Mouse (Mus musculus) MEL (cell line): ENCODE data around the gene Atg5. TPM values are rescaled to one million over a fixed set of nuclear protein-coding genes. Genes with fewer than 3 reads are reported as not detected.

ENCODE experiments used
- DNase-seq: peaks from one replicate; pipeline ENCODE4 v3.0.0; 2011; ENCODE audit warnings: low read depth, low spot score
- H3K27ac ChIP-seq: 2 replicates; pipeline ENCODE4 v1.5.1; 2012; ENCODE audit warnings: low read depth, mild to moderate bottlenecking, control low read depth, low read length, moderate library complexity; ENCODE audit not compliant: control insufficient read depth
- H3K27me3 ChIP-seq, 2 experiments: fragments of 150-350 bp in 1 of 2; sonication (generic) in 1 of 2; 2 replicates each; pipeline ENCODE4 v1.6.1; 2012; ENCODE audit warnings: low read length in 2 of 2, mild to moderate bottlenecking in 2 of 2, improper control_type of control experiment in 1 of 2, moderate library complexity in 1 of 2; ENCODE audit not compliant: insufficient read depth in 2 of 2, control insufficient read depth in 1 of 2
- H3K36me3 ChIP-seq, 2 experiments: 2 replicates each; pipeline ENCODE4 v1.6.1; 2012 to 2014; ENCODE audit warnings: low read length in 2 of 2, improper control_type of control experiment in 1 of 2, inconsistent platforms in 1 of 2, mild to moderate bottlenecking in 1 of 2; ENCODE audit not compliant: insufficient read depth in 2 of 2, control insufficient read depth in 1 of 2
- H3K4me1 ChIP-seq, 2 experiments: fragments of 150-350 bp in 1 of 2; sonication (generic) in 1 of 2; 2 replicates each; pipeline ENCODE4 v1.6.1; 2012; ENCODE audit warnings: low read length in 2 of 2, improper control_type of control experiment in 1 of 2, mild to moderate bottlenecking in 1 of 2; ENCODE audit not compliant: insufficient read depth in 2 of 2, control insufficient read depth in 1 of 2
- H3K4me3 ChIP-seq, 2 experiments: fragments of 150-350 bp in 1 of 2; sonication (generic) in 1 of 2; 2 replicates each; pipeline ENCODE4 v1.5.1; 2012; ENCODE audit warnings: low read depth in 2 of 2, low read length in 2 of 2, mild to moderate bottlenecking in 2 of 2, moderate library complexity in 2 of 2, control low read depth in 1 of 2, improper control_type of control experiment in 1 of 2; ENCODE audit not compliant: control insufficient read depth in 1 of 2, insufficient read depth in 1 of 2
- H3K79me2 ChIP-seq: 2 replicates; pipeline ENCODE4 v1.6.1; 2012; ENCODE audit warnings: mild to moderate bottlenecking, low read length, moderate library complexity; ENCODE audit not compliant: control insufficient read depth, poor library complexity, insufficient read depth
- H3K9ac ChIP-seq: 2 replicates; pipeline ENCODE4 v1.6.1; 2012; ENCODE audit warnings: low read depth, mild to moderate bottlenecking, control low read depth, low read length, moderate library complexity; ENCODE audit not compliant: control insufficient read depth, poor library complexity, severe bottlenecking
- H3K9me3 ChIP-seq: fragments of 150-350 bp; sonication (generic); replicated peaks from 2 replicates; pipeline ENCODE4 v1.6.1; 2012; ENCODE audit warnings: mild to moderate bottlenecking, low read length, improper control_type of control experiment, moderate library complexity; ENCODE audit not compliant: insufficient read depth
- BHLHE40 ChIP-seq: IDR thresholded peaks from 2 replicates; pipeline ENCODE4 v1.6.1; 2012; ENCODE audit warnings: low read depth, mild to moderate bottlenecking, inconsistent platforms, low read length, improper control_type of control experiment, borderline replicate concordance
- CHD1 ChIP-seq: IDR thresholded peaks from 2 replicates; pipeline ENCODE4 v1.6.1; 2012; ENCODE audit warnings: low read depth, mild to moderate bottlenecking, inconsistent platforms, low read length, improper control_type of control experiment
- CTCF ChIP-seq, 3 experiments: IDR thresholded peaks in 2 of 3; conservative IDR thresholded peaks in 1 of 3; 2 replicates each; pipeline ENCODE4 v1.5.1; 2011 to 2012; ENCODE audit warnings: low read length in 3 of 3, low read depth in 2 of 3, mild to moderate bottlenecking in 2 of 3, improper control_type of control experiment in 1 of 3, inconsistent platforms in 1 of 3, mixed read lengths in 1 of 3, moderate library complexity in 1 of 3; ENCODE audit not compliant: control insufficient read depth in 1 of 3, insufficient read depth in 1 of 3, poor library complexity in 1 of 3, severe bottlenecking in 1 of 3
- EP300 ChIP-seq, 2 experiments: IDR thresholded peaks; 2 replicates each; pipeline ENCODE4 v1.6.1; 2011; ENCODE audit warnings: improper control_type of control experiment in 2 of 2, low read length in 2 of 2, low read depth in 1 of 2, mild to moderate bottlenecking in 1 of 2
- ETS1 ChIP-seq: IDR thresholded peaks from 2 replicates; pipeline ENCODE4 v1.6.1; 2012; ENCODE audit warnings: low read depth, mild to moderate bottlenecking, inconsistent platforms, low read length, improper control_type of control experiment, moderate library complexity
- GABPA ChIP-seq: IDR thresholded peaks from 2 replicates; pipeline ENCODE4 v1.6.1; 2012; ENCODE audit warnings: low read depth, mild to moderate bottlenecking, inconsistent platforms, low read length, improper control_type of control experiment, moderate library complexity
- GATA1 ChIP-seq: IDR thresholded peaks from 2 replicates; pipeline ENCODE4 v1.6.1; 2011; ENCODE audit warnings: low read depth, low read length, improper control_type of control experiment
- MEF2A ChIP-seq: IDR thresholded peaks from 2 replicates; pipeline ENCODE4 v1.6.1; 2014; ENCODE audit warnings: low read depth, mild to moderate bottlenecking, inconsistent platforms, low read length, improper control_type of control experiment; ENCODE audit not compliant: poor library complexity, insufficient replicate concordance, severe bottlenecking; ENCODE audit errors: extremely low read depth
- MXI1 ChIP-seq: IDR thresholded peaks from 2 replicates; pipeline ENCODE4 v1.6.1; 2011; ENCODE audit warnings: mild to moderate bottlenecking, low read depth, low read length, improper control_type of control experiment
- MYC ChIP-seq: IDR thresholded peaks from 2 replicates; pipeline ENCODE4 v1.6.1; 2011; ENCODE audit warnings: low read depth, mild to moderate bottlenecking, low read length, improper control_type of control experiment, moderate library complexity
- NRF1 ChIP-seq: IDR thresholded peaks from 2 replicates; pipeline ENCODE4 v1.6.1; 2014; ENCODE audit warnings: low read depth, mild to moderate bottlenecking, inconsistent platforms, low read length, improper control_type of control experiment, moderate library complexity; ENCODE audit not compliant: poor library complexity, insufficient read depth, severe bottlenecking
- SIN3A ChIP-seq: IDR thresholded peaks from 2 replicates; pipeline ENCODE4 v1.6.1; 2012; ENCODE audit warnings: low read length, improper control_type of control experiment, inconsistent platforms
- SMC3 ChIP-seq: IDR thresholded peaks from 2 replicates; pipeline ENCODE4 v1.6.1; 2011; ENCODE audit warnings: low read depth, low read length, improper control_type of control experiment
- TCF12 ChIP-seq: IDR thresholded peaks from 2 replicates; pipeline ENCODE4 v1.6.1; 2014; ENCODE audit warnings: low read depth, mild to moderate bottlenecking, inconsistent platforms, low read length, improper control_type of control experiment, moderate library complexity
- UBTF ChIP-seq: IDR thresholded peaks from 2 replicates; pipeline ENCODE4 v1.6.1; 2012; ENCODE audit warnings: low read depth, mild to moderate bottlenecking, inconsistent platforms, low read length, improper control_type of control experiment, moderate library complexity, borderline replicate concordance; ENCODE audit not compliant: insufficient read depth
- polyA plus RNA-seq, 2 experiments: library from polyadenylated mRNA; stranded (reverse) in 1 of 2; unstranded in 1 of 2; fragments of >175 nt in 1 of 2; fragments of >200 nt in 1 of 2; gene quantifications; 2 replicates each; pipeline versions ENCODE4 v1.2.1 to v1.2.4; 2012; ENCODE audit warnings: low replicate concordance in 2 of 2, low read depth in 1 of 2; ENCODE audit not compliant: insufficient read length in 2 of 2, insufficient read depth in 1 of 2, missing spikeins in 1 of 2
- total RNA-seq: library from RNA; depleted of rRNA; stranded (reverse); fragments of 300-350 nt; gene quantifications from 2 replicates; pipeline ENCODE4 v1.2.3, GENCODE M21; 2012

The Atg5 gene
- total and polyA plus RNA-seq, 3 experiments: 28.8 to 30.2 TPM; not detected in 1

DNA sequence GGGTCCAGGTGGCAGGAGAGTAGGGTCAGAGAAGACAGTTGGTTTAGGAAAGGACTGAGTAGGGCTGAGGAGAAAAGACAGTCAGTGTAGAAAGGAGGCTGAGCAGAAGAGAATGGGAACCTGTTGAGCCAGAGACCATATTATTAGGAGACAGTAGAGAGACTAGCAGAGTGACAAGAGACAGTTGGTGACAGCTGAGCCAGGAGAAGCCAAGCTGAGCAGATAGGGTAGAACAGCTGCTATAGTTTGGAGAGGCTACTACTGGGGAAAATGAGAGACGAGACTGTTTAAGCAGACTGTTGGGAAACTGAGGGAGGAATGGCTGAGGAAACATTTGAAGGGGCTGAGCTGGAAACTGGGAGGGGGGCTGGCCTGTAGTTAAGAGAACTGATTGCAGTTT is 16.9 kb downstream of the Atg5 start:
- DNase-seq: no peak
- TF ChIP-seq EP300 (IDR thresholded peaks at IDR 0.05; ENCODE audit: low read depth in 1 of 2, low read length in 2 of 2) (no peak), MXI1 (no peak), SMC3 (no peak), TCF12 (no peak), UBTF (no peak), CHD1 (no peak), SIN3A (no peak), MEF2A (no peak), MYC (no peak), BHLHE40 (no peak), NRF1 (no peak), CTCF (IDR thresholded peaks at IDR 0.05 in 2 of 3, conservative IDR thresholded peaks at IDR 0.05 in 1 of 3; ENCODE audit: control insufficient read depth in 1 of 3, insufficient read depth in 1 of 3, low read depth in 2 of 3, low read length in 3 of 3, poor library complexity in 1 of 3, severe bottlenecking in 1 of 3) (no peak)
- TF ChIP-seq, all 39 proteins: peak for 0
- H3K4me1 ChIP-seq: peaks cover 3 to 4% of the 10 kb centered on the region in 2 experiments; a peak in 3 of 4 replicates

DNA sequence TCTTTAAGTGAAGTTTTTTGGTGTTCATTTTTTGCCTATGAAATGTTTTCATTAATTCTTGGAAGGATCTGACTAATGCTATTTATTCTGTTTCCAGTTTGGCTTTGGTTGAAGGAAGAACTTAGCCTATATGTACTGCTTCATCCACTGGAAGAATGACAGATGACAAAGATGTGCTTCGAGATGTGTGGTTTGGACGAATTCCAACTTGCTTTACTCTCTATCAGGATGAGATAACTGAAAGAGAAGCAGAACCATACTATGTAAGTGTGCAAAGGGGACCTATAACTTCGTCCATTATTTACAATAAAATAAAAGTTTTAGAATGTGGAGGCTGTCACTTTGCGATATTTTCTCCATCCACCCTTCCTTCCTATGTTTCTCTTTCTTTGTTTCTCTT is 17.8 kb downstream of the Atg5 start:
- Histone ChIP-seq H3K9ac (no peak overlapping the region), H3K27ac (no peak overlapping the region), H3K27me3 (no peaks in the 10 kb centered on the region), H3K9me3 (no peaks in the 10 kb centered on the region), H3K79me2 (peaks cover 2% of the 10 kb centered on the region; the same call in 1 of the 2 replicates), H3K4me1 (peaks cover 3 to 4% of the 10 kb centered on the region in 2 experiments; a peak in 3 of 4 replicates), H3K36me3 (peaks cover 0 to 12% of the 10 kb centered on the region in 2 experiments; a peak in 2 of 4 replicates), H3K4me3 (no peak overlapping the region)
- DNase-seq: peak; percentile 44
- TF ChIP-seq ETS1: peak; percentile 58; the same call in 1 of the 2 replicates
- peak; percentile 70 for TF ChIP-seq GATA1
- no peak for TF ChIP-seq GABPA
- TF ChIP-seq EP300 (IDR thresholded peaks at IDR 0.05; ENCODE audit: low read depth in 1 of 2, low read length in 2 of 2): peak in 1 of 2 experiments; percentile 25; a peak in 2 of 4 replicates

More for the DNA sequence above, 16.9 kb downstream of the Atg5 start:
- peaks cover 2% of the 10 kb centered on the region; the same call in 1 of the 2 replicates for H3K79me2 ChIP-seq
- peaks cover 0 to 12% of the 10 kb centered on the region in 2 experiments; a peak in 2 of 4 replicates for H3K36me3 ChIP-seq
- H3K27ac ChIP-seq: no peak overlapping the region
- H3K4me3 ChIP-seq: no peak overlapping the region
- no peaks in the 10 kb centered on the region for H3K27me3 ChIP-seq
- H3K9ac ChIP-seq: no peak overlapping the region
- no peaks in the 10 kb centered on the region for H3K9me3 ChIP-seq
